Mouse (Mus musculus) MEL (cell line): ENCODE results near the gene Tpx2. TPM values are rescaled to one million over a fixed set of nuclear protein-coding genes. Genes with fewer than 3 reads are reported as not detected.

Source experiments
- DNase-seq: peaks from one replicate; pipeline ENCODE4 v3.0.0; 2011; ENCODE audit warnings: low read depth, low spot score
- H3K27ac ChIP-seq: 2 replicates; pipeline ENCODE4 v1.5.1; 2012; ENCODE audit warnings: low read depth, mild to moderate bottlenecking, control low read depth, low read length, moderate library complexity; ENCODE audit not compliant: control insufficient read depth
- H3K27me3 ChIP-seq, 2 experiments: fragments of 150-350 bp in 1 of 2; sonication (generic) in 1 of 2; 2 replicates each; pipeline ENCODE4 v1.6.1; 2012; ENCODE audit warnings: low read length in 2 of 2, mild to moderate bottlenecking in 2 of 2, improper control_type of control experiment in 1 of 2, moderate library complexity in 1 of 2; ENCODE audit not compliant: insufficient read depth in 2 of 2, control insufficient read depth in 1 of 2
- H3K36me3 ChIP-seq, 2 experiments: 2 replicates each; pipeline ENCODE4 v1.6.1; 2012 to 2014; ENCODE audit warnings: low read length in 2 of 2, improper control_type of control experiment in 1 of 2, inconsistent platforms in 1 of 2, mild to moderate bottlenecking in 1 of 2; ENCODE audit not compliant: insufficient read depth in 2 of 2, control insufficient read depth in 1 of 2
- H3K4me1 ChIP-seq, 2 experiments: fragments of 150-350 bp in 1 of 2; sonication (generic) in 1 of 2; 2 replicates each; pipeline ENCODE4 v1.6.1; 2012; ENCODE audit warnings: low read length in 2 of 2, improper control_type of control experiment in 1 of 2, mild to moderate bottlenecking in 1 of 2; ENCODE audit not compliant: insufficient read depth in 2 of 2, control insufficient read depth in 1 of 2
- H3K4me3 ChIP-seq, 2 experiments: fragments of 150-350 bp in 1 of 2; sonication (generic) in 1 of 2; 2 replicates each; pipeline ENCODE4 v1.5.1; 2012; ENCODE audit warnings: low read depth in 2 of 2, low read length in 2 of 2, mild to moderate bottlenecking in 2 of 2, moderate library complexity in 2 of 2, control low read depth in 1 of 2, improper control_type of control experiment in 1 of 2; ENCODE audit not compliant: control insufficient read depth in 1 of 2, insufficient read depth in 1 of 2
- H3K79me2 ChIP-seq: 2 replicates; pipeline ENCODE4 v1.6.1; 2012; ENCODE audit warnings: mild to moderate bottlenecking, low read length, moderate library complexity; ENCODE audit not compliant: control insufficient read depth, poor library complexity, insufficient read depth
- H3K9ac ChIP-seq: 2 replicates; pipeline ENCODE4 v1.6.1; 2012; ENCODE audit warnings: low read depth, mild to moderate bottlenecking, control low read depth, low read length, moderate library complexity; ENCODE audit not compliant: control insufficient read depth, poor library complexity, severe bottlenecking
- H3K9me3 ChIP-seq: fragments of 150-350 bp; sonication (generic); replicated peaks from 2 replicates; pipeline ENCODE4 v1.6.1; 2012; ENCODE audit warnings: mild to moderate bottlenecking, low read length, improper control_type of control experiment, moderate library complexity; ENCODE audit not compliant: insufficient read depth
- BHLHE40 ChIP-seq: IDR thresholded peaks from 2 replicates; pipeline ENCODE4 v1.6.1; 2012; ENCODE audit warnings: low read depth, mild to moderate bottlenecking, inconsistent platforms, low read length, improper control_type of control experiment, borderline replicate concordance
- CTCF ChIP-seq, 3 experiments: IDR thresholded peaks in 2 of 3; conservative IDR thresholded peaks in 1 of 3; 2 replicates each; pipeline ENCODE4 v1.5.1; 2011 to 2012; ENCODE audit warnings: low read length in 3 of 3, low read depth in 2 of 3, mild to moderate bottlenecking in 2 of 3, improper control_type of control experiment in 1 of 3, inconsistent platforms in 1 of 3, mixed read lengths in 1 of 3, moderate library complexity in 1 of 3; ENCODE audit not compliant: control insufficient read depth in 1 of 3, insufficient read depth in 1 of 3, poor library complexity in 1 of 3, severe bottlenecking in 1 of 3
- E2F4 ChIP-seq: IDR thresholded peaks from 2 replicates; pipeline ENCODE4 v1.6.1; 2011; ENCODE audit warnings: low read depth, low read length, improper control_type of control experiment, borderline replicate concordance
- KAT2A ChIP-seq: conservative IDR thresholded peaks from 2 replicates; pipeline ENCODE4 v1.6.1; 2012; ENCODE audit warnings: low read depth, low read length, improper control_type of control experiment, inconsistent platforms
- MEF2A ChIP-seq: IDR thresholded peaks from 2 replicates; pipeline ENCODE4 v1.6.1; 2014; ENCODE audit warnings: low read depth, mild to moderate bottlenecking, inconsistent platforms, low read length, improper control_type of control experiment; ENCODE audit not compliant: poor library complexity, insufficient replicate concordance, severe bottlenecking; ENCODE audit errors: extremely low read depth
- MXI1 ChIP-seq: IDR thresholded peaks from 2 replicates; pipeline ENCODE4 v1.6.1; 2011; ENCODE audit warnings: mild to moderate bottlenecking, low read depth, low read length, improper control_type of control experiment
- POLR2A ChIP-seq, 2 experiments: IDR thresholded peaks; 2 replicates each; pipeline ENCODE4 v1.6.1; 2011 to 2012; ENCODE audit warnings: low read length in 2 of 2, mild to moderate bottlenecking in 2 of 2, control low read depth in 1 of 2, improper control_type of control experiment in 1 of 2, low read depth in 1 of 2, moderate library complexity in 1 of 2; ENCODE audit not compliant: control insufficient read depth in 1 of 2, insufficient read depth in 1 of 2, poor library complexity in 1 of 2
- SMC3 ChIP-seq: IDR thresholded peaks from 2 replicates; pipeline ENCODE4 v1.6.1; 2011; ENCODE audit warnings: low read depth, low read length, improper control_type of control experiment
- TAL1 ChIP-seq: IDR thresholded peaks from 2 replicates; pipeline ENCODE4 v1.6.1; 2012; ENCODE audit warnings: mild to moderate bottlenecking, inconsistent platforms, low read length, moderate library complexity, mixed read lengths
- TCF12 ChIP-seq: IDR thresholded peaks from 2 replicates; pipeline ENCODE4 v1.6.1; 2014; ENCODE audit warnings: low read depth, mild to moderate bottlenecking, inconsistent platforms, low read length, improper control_type of control experiment, moderate library complexity
- USF1 ChIP-seq: IDR thresholded peaks from 2 replicates; pipeline ENCODE4 v1.6.1; 2014; ENCODE audit warnings: low read depth, mild to moderate bottlenecking, inconsistent platforms, low read length, improper control_type of control experiment, moderate library complexity
- USF2 ChIP-seq, 2 experiments: IDR thresholded peaks; 2 replicates each; pipeline ENCODE4 v1.6.1; 2011 to 2012; ENCODE audit warnings: improper control_type of control experiment in 2 of 2, low read length in 2 of 2, borderline replicate concordance in 1 of 2, inconsistent platforms in 1 of 2, low read depth in 1 of 2, mild to moderate bottlenecking in 1 of 2; ENCODE audit not compliant: insufficient read depth in 1 of 2
- ZKSCAN1 ChIP-seq: IDR thresholded peaks from 2 replicates; pipeline ENCODE4 v1.6.1; 2012; ENCODE audit warnings: low read depth, mild to moderate bottlenecking, inconsistent platforms, low read length, improper control_type of control experiment, moderate library complexity
- ZMIZ1 ChIP-seq: IDR thresholded peaks from 2 replicates; pipeline ENCODE4 v1.6.1; 2012; ENCODE audit warnings: low read depth, mild to moderate bottlenecking, inconsistent platforms, low read length, improper control_type of control experiment, moderate library complexity
- polyA plus RNA-seq, 2 experiments: library from polyadenylated mRNA; stranded (reverse) in 1 of 2; unstranded in 1 of 2; fragments of >175 nt in 1 of 2; fragments of >200 nt in 1 of 2; gene quantifications; 2 replicates each; pipeline versions ENCODE4 v1.2.1 to v1.2.4; 2012; ENCODE audit warnings: low replicate concordance in 2 of 2, low read depth in 1 of 2; ENCODE audit not compliant: insufficient read length in 2 of 2, insufficient read depth in 1 of 2, missing spikeins in 1 of 2
- total RNA-seq: library from RNA; depleted of rRNA; stranded (reverse); fragments of 300-350 nt; gene quantifications from 2 replicates; pipeline ENCODE4 v1.2.3, GENCODE M21; 2012

Gene Tpx2
- total and polyA plus RNA-seq, 3 experiments = 59.3 to 131 TPM; not detected in 1

- Histone ChIP-seq H3K4me3 (no peak overlapping the region), H3K9me3 (no peaks in the 10 kb centered on the region), H3K4me1 (peaks cover 3 to 19% of the 10 kb centered on the region in 2 experiments), H3K27me3 (no peaks in the 10 kb centered on the region), H3K27ac (no peak overlapping the region), H3K9ac (no peak overlapping the region), H3K79me2 (no peaks in the 10 kb centered on the region; the same call in 1 of the 2 replicates), H3K36me3 (peaks cover 0 to 24% of the 10 kb centered on the region in 2 experiments; a peak in 2 of 4 replicates)
- TF ChIP-seq BHLHE40 (no peak), MXI1 (no peak), E2F4 (no peak), USF1 (no peak), KAT2A (no peak), SMC3 (no peak)
- no peak for DNase-seq
Observed at GRCm38 (mm10) chr2:152828011-152828370, 19.8 kb upstream of the Tpx2 start.

- no peak overlapping the region for H3K27ac ChIP-seq
- no peak for TF ChIP-seq TAL1
- TF ChIP-seq, all 39 proteins: peak for 0
- no peak overlapping the region for H3K4me3 ChIP-seq
- no peaks in the 10 kb centered on the region; the same call in 1 of the 2 replicates for H3K79me2 ChIP-seq
- no peak overlapping the region for H3K9ac ChIP-seq
- peaks cover 0 to 24% of the 10 kb centered on the region in 2 experiments; a peak in 2 of 4 replicates for H3K36me3 ChIP-seq
- H3K27me3 ChIP-seq = no peaks in the 10 kb centered on the region
- H3K9me3 ChIP-seq = no peaks in the 10 kb centered on the region
- H3K4me1 ChIP-seq = peaks cover 3 to 19% of the 10 kb centered on the region in 2 experiments
- DNase-seq = no peak
Observed at GRCm38 (mm10) chr2:152828532-152828931, 19.2 kb upstream of the Tpx2 start.

DNA sequence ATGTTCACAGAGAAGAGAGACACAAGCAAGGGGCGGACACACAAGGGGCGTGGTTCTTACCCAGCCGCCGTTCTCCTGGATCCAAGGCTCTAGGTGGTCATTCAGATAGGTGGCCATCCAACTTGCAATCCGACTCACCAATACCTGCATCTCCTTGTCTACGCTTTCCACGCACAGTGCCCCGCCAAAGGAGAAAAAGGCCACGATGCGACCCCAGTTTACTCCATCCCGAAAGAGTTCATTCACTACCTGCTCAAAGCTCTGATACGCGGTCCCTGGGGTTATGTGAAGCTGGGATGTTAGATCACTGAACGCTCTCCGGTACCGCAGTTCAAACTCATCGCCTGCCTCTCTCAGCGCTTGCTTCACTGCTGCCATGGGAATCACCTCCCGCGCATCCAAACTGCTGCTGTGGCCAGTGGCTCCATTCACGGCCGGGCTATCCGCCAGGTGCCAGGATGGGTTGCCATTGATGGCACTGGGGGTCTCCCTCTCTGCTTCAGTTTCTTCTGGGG is 18.3 kb upstream of the Tpx2 start:
- Histone ChIP-seq H3K27ac (no peak overlapping the region), H3K9me3 (no peaks in the 10 kb centered on the region), H3K36me3 (peaks cover 0 to 20% of the 10 kb centered on the region in 2 experiments; a peak in 2 of 4 replicates), H3K4me1 (peaks cover 3 to 14% of the 10 kb centered on the region in 2 experiments), H3K4me3 (no peak overlapping the region), H3K79me2 (no peaks in the 10 kb centered on the region; the same call in 1 of the 2 replicates), H3K9ac (no peak overlapping the region), H3K27me3 (no peaks in the 10 kb centered on the region)
- no peak for DNase-seq
- TF ChIP-seq E2F4 = no peak
- no peak for TF ChIP-seq MXI1
- no peak for TF ChIP-seq POLR2A (IDR thresholded peaks at IDR 0.05; ENCODE audit: control insufficient read depth in 1 of 2, insufficient read depth in 1 of 2, low read depth in 1 of 2, low read length in 2 of 2, poor library complexity in 1 of 2)
- TF ChIP-seq ZKSCAN1 = no peak
- TF ChIP-seq SMC3 = no peak
- TF ChIP-seq TCF12 = no peak
- TF ChIP-seq ZMIZ1 = no peak
- no peak for TF ChIP-seq CTCF (IDR thresholded peaks at IDR 0.05 in 2 of 3, conservative IDR thresholded peaks at IDR 0.05 in 1 of 3; ENCODE audit: control insufficient read depth in 1 of 3, insufficient read depth in 1 of 3, low read depth in 2 of 3, low read length in 3 of 3, poor library complexity in 1 of 3, severe bottlenecking in 1 of 3)
- TF ChIP-seq USF2 (IDR thresholded peaks at IDR 0.05; ENCODE audit: borderline replicate concordance in 1 of 2, insufficient read depth in 1 of 2, low read depth in 1 of 2, low read length in 2 of 2) = no peak
- TF ChIP-seq MEF2A = no peak
